Mouse (Mus musculus): ENCODE measurements at regions not wholly inside any gene's neighbourhood (a gene's known extent, or its start where the extent isn't known, plus 50 kb on each side); places are given as distances from the start of the nearest gene placed in this dataset.

DNA sequence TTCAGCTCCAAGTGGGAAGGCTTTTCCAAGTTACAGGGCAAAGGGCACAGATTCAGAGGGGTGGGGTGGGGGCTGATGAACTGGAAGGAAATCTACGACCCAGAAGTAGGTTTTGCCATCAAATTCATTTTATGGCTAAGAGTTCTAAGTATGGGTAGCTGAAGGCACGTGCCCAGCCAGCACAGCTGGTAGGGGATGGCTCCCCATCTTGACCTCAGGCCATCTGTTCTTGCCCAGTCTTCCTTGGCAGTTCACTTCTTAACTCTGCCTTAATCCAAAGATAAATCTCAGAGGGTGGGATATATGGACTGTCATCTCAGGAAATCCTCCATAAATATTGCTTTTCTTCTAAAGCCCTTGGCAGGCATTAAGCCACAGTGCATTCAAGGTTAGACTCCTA, 238.3 kb downstream of the H2al1j start:
- no peak for DNase-seq (ENCODE audit: low read depth, low spot score)

DNA sequence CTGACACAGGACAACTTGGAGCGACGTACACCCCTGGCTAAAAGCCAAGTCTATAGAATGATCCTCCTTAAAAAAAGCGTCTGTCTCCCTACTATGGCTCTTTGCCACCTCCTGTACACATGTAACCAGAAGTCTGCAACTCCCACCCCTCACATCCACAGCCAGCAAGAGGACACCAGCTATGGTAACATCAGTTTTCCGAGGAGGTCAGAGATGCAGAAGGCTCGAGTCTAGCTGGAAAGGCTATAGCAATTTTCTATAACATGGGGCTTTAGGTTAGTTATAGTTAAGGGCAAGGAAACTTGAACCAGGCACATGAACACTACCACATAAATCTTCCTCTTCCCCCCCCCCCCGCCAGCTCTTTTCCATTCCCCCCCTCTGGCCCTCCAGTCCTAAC, 240.2 kb downstream of the H2al1j start:
- DNase-seq (ENCODE audit: low read depth, low spot score) = no peak

DNA sequence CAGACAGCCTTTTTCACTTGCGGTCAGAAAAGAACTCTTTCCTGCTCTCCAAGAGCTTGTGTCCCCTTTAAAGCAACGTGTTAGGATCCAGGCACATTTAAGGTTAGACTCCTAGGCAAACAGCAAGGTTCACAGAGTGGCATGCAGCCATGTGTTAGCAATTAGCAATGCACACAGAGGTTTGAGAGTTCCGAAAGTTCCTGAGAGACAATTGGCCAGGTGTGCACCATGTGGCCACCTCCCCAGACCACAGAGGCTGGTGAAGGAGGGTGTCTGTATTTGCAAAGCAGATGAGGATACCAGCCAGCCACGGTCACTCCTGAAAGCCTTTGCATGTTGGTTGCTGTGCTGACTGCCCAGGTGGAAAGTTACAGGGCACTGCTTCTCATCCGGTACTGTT, 240.6 kb downstream of the H2al1j start:
- no peak for DNase-seq (ENCODE audit: low read depth, low spot score)

DNA sequence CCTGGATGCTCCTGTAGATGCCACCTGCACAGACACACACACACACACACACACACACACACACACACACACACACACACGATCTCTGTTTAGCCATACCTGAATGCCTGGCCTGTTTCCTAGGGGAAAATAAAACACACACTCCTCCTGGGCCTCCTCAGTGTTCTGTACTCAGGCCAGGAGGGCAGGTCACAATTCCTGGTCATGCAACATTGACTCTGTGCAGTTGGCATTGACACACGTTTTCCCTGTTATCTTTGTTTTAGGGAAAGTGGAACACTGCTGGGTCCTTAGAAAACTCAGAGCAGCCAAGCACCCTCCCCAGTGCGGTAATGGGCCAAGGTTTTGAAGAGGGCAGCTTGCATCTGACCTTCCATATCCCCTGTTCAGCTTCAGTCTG, 246.7 kb downstream of the H2al1j start:
- DNase-seq (ENCODE audit: low read depth, low spot score) = no peak

DNA sequence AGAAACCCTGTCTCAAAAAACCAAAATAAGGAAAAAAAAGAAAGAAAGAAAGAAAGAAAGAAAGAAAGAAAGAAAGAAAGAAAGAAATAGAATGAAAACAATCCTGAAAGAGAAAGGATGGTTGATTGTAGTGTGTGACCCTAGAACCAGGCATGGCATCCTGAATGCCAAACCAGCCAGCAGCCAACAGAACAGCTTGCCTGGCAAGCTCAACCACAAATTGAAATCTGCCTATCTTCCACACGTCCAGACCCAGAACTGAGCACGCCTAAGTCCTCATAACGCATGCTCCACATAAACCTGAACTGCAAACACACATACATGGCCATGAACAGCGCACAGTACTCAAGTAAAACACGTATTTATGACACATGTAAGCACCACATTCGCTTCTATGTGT, 247.9 kb downstream of the H2al1j start:
- DNase-seq (ENCODE audit: low read depth, low spot score) = no peak

DNA sequence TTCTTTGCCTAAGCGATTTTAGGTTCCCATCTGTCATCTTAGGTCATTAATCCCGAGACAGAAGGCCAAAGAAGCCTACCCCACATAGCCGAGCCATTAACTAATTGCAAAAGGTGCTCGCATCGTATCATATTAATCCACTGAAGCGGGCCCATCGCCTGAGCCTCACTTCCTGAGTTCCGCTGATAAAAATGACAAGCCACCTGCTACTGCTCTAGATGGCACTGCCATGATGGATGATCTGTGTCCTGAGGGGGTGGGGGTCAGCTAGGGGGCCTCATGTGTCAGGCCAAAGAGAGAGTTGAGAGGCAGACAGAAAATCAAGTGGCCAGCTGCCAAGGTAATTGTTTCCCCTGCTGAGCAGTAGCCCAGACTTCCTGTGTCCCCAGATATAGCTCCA, 248.7 kb downstream of the H2al1j start:
- no peak for DNase-seq (ENCODE audit: low read depth, low spot score)

DNA sequence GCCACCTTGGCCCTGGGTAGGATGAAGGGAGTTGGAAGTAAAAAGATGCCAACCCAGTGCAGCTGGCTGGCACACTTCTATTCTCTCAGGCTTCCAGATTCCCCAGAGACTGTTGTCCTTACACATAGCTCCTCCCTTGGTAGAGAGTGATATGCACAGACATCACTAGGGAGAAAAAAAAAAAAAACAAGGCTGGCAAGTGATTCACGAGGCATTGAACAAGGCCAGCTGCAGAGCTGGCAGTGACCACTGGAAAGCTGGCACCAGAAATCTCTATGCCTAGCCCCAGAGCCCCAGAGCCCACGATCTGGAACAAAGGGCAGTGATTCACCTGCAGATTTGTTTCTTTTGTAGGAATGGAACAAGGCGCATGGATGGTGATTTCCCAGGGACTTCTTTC, 249.7 kb downstream of the H2al1j start:
- no peak for DNase-seq (ENCODE audit: low read depth, low spot score)

DNA sequence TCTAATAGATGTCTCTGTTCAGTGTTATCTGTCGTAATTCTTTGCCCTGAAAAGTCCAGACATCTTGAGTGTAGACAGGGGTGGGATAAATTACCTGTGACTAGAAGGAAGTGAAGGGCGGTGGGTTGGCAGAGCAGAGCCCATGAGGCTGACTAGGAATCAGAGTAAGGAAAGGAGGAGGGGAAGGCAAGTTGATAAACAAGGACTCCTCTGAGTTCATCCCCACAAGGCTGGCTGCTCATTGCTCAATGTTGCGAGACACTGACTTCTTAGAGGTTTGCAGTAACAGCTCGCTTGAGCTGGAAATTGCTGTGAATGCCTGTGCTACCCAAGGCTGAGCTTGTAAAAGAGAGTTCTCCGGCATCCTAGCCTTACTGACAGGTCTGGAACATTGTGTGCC, 257.7 kb downstream of the H2al1j start:
- no peak for DNase-seq (ENCODE audit: low read depth, low spot score)

DNA sequence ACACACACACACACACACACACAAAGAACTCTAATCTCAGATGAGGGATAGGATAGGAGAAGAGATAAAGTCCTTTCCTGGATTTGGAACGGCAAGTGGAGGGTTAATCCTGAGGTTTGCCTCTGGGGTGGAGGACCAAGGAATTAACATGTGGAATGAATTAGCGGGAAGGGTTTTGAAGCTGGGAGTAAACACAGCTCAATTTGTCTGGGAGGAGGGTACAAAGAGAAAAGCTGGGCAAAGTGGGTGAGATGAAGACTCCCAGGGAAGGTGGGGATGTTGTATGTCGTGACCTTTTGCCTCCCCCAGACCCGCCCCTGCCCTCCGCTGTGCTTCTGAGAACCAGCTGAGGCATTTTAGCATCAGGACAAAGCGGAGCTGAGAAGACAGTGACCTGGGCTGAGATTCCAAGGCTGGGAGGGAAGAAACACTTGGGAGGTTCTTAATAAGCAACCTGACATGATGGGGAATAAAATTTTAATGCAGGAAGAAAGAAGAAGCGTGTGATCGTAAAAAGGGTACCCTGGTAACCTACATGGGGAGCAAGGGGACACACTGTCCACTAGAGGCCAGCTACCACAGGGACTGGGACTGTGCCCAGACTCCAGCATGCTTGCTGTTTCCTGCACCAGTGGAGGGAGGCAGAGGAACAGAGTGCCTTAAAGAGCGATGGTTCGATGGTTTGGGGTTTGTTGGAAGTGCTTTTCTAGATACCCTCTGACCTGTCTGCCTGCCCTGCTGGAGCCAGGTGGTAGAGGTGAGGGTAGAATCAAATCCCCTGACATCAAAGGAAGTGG, 264.0 kb downstream of the H2al1j start:
- no peak for DNase-seq (ENCODE audit: low read depth, low spot score)

DNA sequence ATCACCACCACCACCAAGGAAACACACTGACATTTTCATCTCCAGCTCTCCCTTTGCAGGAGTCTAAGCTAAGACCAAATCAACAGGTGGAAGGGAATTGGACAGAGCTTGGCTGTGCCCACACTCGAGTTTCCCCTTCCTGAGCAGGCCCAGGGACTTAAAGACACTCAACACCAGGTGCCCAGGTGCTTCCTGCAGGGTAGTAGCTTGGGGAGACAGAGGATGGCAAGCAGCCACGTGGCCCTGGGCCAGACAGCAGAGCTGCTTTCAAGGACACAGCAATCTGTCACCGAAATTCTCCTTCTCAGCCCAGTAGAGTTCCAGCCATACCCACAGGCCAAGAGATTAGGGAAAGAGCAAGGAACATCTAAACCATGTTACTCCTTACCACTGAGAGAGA, 266.9 kb downstream of the H2al1j start:
- no peak for DNase-seq (ENCODE audit: low read depth, low spot score)

DNA sequence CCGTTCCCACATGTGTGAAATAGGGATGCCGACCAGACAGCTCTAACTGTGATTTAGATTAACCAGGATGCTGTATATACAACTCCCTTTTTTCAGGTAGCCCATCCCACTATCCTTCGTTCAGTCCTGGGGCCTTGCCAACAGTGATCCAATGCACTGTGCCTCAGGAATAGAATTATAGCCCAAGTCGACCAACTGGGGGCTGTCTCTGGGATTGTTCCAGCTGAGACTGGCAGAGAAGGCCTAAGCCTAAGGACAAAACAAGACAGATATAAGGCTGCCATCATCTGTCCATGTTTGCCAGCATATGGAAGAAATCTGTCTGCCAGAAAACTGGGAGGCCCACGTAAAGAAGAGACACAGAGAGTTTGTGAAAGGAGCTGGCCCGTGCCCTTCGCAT, 269.9 kb downstream of the H2al1j start:
- DNase-seq (ENCODE audit: low read depth, low spot score) = no peak

DNA sequence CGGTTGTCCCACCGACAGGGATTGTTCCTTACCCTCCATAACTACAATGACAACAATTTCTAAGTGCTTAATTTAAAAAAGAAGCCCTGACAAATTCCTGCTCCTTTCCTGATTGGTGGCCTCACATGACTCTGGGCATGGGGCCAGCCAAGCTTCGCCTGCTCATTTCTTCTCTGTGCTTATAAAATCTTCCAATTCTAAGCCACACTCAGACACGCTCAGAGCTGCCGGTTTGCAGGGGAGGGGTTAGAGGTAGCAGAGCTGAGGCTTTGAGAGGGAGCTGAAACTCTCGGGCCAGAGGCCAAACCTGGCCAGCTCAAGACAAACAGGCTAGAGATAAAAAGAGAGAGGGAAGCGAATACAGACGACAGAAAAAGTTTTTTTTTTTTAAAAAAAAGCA, 286.6 kb downstream of the H2al1j start:
- no peak for DNase-seq (ENCODE audit: low read depth, low spot score)

DNA sequence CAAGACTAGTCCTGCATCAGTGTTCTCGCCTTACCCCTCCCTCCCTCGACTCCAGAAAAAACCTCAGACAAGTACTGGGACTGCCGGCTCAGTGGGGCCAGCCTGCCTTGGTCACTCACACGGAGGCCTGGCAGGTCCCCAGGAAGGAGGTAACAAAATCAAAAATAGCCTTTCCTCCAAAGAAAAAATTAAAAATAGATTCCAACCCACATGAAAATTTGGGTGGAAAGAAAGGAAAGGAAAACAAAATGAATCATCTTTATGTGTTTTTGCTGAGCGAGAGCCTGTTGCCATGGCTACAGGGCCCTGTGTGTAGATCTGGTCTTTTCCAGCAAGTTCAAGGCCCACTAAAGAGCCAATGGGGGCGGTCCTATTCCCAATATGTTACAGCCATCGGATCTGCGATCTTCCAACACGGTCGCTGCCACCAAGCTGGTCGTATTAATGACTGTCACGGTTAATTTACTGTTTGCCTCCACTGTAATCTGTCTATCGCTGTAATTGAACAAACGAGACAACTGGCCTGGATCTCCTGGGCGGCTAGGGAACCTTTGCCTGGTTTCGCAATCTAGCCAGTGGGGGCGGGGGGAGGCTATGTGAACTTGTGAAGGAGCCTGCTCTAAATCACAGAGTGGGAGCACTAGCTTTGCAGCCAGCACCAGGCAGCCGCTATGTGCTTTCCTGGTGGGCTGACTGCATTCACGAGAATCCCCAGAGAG, 293.6 kb downstream of the H2al1j start:
- DNase-seq (ENCODE audit: low read depth, low spot score) = no peak

DNA sequence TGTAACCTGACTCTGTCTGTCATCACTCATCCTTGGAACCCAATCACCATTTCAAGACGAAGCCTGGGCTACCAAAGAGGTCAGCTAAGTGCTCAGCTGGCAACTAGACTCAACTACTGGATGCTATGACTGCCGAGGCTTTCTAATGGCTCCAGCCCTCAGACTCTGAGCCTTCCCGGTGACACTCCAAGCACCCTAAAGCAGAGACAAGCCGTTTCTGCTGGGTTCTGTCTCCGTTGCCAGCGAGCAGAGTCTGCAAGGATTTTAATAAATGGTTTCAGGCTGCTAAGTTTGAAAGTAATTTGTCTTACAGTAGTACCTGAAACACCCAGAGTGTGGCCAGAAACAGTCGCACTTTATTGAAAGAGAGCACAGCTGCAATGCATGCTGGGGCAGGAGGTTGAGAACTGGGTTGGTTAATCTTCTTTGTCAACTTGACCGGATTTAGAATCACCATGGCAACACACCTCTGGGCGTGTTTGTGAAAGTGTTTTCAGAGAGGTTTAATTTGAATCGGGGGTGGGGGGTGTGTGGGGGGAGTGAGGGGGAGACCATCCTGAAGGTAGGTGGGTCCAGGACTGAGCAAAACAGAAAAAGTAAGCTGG, 298.8 kb downstream of the H2al1j start:
- no peak for DNase-seq (ENCODE audit: low read depth, low spot score)

DNA sequence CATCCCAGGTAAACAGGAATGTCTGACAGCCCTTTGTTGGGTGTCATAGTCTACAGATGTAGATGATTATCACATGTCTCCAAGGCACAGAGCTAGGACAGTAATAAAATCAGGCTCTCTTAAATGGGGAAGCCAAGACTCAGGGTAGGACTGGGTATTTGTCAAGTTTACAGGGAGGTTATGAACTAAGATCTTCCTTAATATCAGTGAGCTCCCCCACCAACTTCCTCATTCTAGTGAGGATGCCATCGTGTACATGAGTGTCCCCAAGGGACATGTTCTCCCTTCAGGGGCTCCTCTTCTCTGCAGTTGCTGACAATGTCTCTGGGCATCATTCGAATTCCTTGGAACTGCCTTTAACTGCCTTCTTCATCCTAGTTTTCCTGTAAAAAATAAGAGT, 301.7 kb downstream of the H2al1j start:
- no peak for DNase-seq (ENCODE audit: low read depth, low spot score)

DNA sequence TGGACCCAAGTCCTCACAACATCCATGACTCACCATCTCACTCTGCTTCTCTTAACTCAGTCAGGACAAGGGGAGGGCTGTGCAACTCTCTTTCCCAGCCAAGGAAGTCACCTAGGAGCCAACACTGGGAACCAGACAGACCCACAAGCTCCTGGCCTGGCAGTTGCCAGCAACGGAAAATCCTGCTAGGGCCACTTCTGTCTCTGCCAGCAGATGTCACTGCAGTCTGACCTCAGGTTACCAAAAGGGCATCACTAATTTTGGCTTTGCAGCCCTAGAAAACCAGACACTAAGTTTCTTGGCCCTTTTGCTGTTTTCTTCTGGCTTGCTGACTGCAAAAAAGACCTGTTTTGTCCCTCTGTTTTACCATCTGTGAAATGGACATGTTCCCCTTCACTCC, 302.3 kb downstream of the H2al1j start:
- DNase-seq (ENCODE audit: low read depth, low spot score) = peak; percentile 23

DNA sequence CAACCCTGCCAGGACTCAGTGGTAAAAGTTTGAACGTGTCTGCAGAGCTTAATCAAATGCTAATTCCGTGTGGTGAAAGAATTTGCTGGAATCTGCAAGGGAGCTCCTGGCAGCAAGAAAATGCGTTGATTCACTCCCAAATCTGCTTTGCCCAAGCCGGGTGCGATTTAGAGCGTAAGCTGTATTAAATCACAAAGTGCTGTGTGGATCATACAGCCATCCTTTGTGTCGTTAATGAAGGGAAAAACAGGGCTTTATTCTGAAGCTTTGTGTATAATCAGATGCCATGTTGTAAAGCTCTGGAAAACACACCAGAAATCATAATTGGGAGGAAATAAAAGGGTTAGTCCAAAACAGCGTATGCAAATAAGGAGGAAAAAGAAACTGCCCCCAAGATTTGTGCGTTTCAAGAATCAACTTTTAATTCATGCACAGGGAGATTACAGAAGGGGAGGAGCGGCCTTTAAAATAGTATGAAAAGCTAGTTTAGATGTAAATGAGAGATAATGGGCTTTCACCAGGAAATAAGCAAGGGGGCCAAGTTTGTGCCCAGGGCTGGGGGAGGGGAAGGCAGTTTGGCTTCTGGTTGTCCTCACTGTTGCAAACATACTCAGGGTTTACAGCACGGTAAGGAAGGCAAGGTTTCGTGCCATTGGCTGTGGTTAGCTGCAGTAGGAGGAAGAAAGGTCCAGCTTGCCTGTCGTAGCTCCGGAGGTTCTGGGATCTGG, 303.7 kb downstream of the H2al1j start:
- DNase-seq (ENCODE audit: low read depth, low spot score) = peak; percentile 3

DNA sequence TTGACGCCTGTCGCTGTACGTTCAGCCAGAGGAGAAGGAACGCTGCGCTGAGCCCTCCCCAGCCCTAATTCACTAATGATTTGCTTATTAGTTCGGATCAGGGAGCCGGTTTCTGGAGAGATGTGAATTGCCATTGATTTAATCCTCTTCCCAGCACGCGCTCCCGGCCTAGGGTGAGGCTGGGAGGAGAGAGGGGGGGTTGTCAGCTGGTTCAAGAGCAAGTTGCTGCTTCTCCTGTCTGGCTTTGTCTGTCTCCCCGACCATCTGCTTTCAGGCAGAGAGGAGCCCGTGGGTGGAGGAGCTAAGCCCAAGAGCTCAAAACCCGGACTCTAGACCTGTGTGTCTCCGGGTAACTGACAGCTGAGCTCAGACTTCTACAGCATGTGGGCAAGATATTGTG, 304.4 kb downstream of the H2al1j start:
- DNase-seq (ENCODE audit: low read depth, low spot score) = peak; percentile 3

DNA sequence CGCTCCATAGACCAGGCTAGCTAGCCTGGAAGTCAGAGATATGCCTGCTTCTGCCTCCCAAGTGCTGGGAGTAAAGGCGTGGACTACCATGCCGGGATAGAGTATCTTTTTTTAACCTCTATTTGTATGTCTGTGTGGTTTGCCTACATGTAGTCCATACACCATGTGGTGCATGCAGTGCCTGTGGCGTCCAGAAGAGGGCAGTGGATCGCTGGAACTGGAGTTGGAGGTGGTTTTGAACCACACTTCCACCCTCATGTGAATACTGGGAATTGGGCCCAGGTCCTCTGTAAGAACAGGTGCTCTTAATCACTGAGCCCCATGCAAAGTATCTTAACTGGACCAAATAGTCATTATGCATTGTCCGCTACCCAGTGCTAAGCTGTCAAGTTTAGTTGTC, 306.2 kb downstream of the H2al1j start:
- DNase-seq (ENCODE audit: low read depth, low spot score) = peak; percentile 56

DNA sequence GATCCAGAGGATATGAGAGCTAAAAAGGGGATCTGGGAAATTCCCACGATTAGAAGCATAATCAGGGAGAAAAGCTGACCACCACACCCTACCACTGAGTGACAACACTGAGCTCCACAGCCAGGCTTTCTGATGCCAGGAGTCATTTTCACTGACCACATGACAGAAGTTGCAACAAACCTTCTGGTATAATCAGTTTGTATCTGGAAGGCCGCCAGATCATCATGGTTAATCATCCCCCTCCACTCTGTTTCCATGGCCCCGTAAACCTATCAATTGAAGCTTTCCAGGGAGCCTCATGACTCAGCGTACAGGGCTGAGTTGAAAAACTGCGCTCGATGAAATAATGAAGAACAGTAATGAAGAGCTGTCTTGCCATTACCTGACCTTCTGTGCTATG, 316.9 kb downstream of the H2al1j start:
- no peak for DNase-seq (ENCODE audit: low read depth, low spot score)

DNA sequence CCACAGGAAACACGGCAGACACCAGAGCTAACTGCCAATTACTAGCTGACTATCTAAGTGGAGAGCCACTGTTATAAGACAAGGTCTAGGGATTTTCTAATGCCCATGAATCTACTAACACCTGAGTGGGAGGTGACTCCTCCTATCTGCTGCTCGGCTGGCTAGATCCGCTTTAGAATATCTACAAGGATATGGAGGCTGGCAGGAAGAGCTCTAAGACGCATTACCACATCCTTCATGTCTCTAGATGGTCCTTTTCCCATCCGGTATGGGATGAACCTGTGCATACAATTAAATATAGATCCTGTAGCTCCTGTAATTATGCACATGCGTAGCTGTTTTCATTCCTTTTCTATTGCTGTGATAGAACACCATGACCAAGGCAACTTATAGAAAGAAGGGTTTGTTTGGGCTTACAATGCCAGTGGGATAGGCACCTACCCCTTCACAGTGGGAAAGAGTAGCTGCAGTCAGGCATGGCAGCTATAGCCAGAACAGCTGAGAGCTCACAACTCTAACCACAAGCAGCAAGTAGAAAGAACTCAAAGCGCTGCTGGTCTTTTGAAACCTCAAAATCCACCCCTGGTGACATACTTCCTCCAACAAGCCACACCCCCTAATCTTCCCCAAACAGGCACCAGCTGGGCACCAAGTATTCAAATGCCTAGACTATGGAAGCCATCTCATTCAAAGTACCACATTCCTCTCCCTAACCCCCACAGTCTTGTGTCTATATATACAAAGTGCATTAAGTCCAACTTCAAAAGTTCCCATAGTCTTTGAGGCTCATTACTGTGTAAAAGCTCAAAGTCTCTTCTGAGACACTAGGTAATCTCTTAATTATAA, 319.3 kb downstream of the H2al1j start:
- DNase-seq (ENCODE audit: low read depth, low spot score) = no peak

DNA sequence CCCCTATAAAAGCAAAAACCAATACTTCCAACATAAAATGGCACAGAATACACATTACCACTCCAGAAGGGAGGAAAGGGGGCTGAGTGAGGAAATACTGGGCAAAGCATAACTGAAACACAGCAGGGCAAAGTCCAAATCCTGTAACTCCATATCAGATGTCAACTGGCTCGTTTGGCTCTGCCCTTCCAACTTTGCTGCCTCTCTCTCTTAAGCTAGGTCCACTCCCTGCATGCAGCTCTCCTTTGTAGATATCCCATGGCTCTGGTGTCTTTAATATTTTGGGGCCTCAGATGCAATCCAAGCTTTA, 319.9 kb downstream of the H2al1j start:
- DNase-seq (ENCODE audit: low read depth, low spot score) = no peak
